Mouse (Mus musculus): Measurements from ENCODE around the gene Dpm1. TPM values are rescaled to one million over a fixed set of nuclear protein-coding genes. Genes with fewer than 3 reads are reported as not detected.

Dpm1 gene
- total RNA-seq, 1 experiment from 2014 or later = 116 TPM

- peak; percentile 78 for DNase-seq
Measured at GRCm38 (mm10) chr2:168229116-168230025, 1.0 kb downstream of the Dpm1 start.

GRCm38 (mm10) chr2:168223326-168223725, 7.1 kb downstream of the Dpm1 start:
- DNase-seq = no peak

GRCm38 (mm10) chr2:168213788-168214397, 16.5 kb downstream of the Dpm1 start:
- DNase-seq = no peak

- no peak for DNase-seq
Measured at GRCm38 (mm10) chr2:168207883-168208282, 22.5 kb downstream of the Dpm1 start.

GRCm38 (mm10) chr2:168206725-168207644, 23.4 kb downstream of the Dpm1 start, which contains the start of gene Adnp:
Gene Adnp (minus strand): TSS chr2:168207112.
- peak; percentile 99 for DNase-seq

- peak; percentile 56 for DNase-seq
Measured at GRCm38 (mm10) chr2:168205681-168206631, 24.4 kb downstream of the Dpm1 start.

GRCm38 (mm10) chr2:168205265-168205664, 25.1 kb downstream of the Dpm1 start:
- DNase-seq = peak; percentile 96

GRCm38 (mm10) chr2:168204476-168204999, 25.9 kb downstream of the Dpm1 start:
- DNase-seq = no peak

GRCm38 (mm10) chr2:168200014-168200691, 30.2 kb downstream of the Dpm1 start:
- no peak for DNase-seq

GRCm38 (mm10) chr2:168199476-168199875, 30.9 kb downstream of the Dpm1 start:
- DNase-seq = no peak

GRCm38 (mm10) chr2:168198421-168198820, 32.0 kb downstream of the Dpm1 start:
- no peak for DNase-seq

- no peak for DNase-seq
Measured at GRCm38 (mm10) chr2:168195721-168196120, 34.7 kb downstream of the Dpm1 start.

GRCm38 (mm10) chr2:168193685-168194084, 36.7 kb downstream of the Dpm1 start:
- no peak for DNase-seq

- no peak for DNase-seq
Measured at GRCm38 (mm10) chr2:168191856-168192255, 38.5 kb downstream of the Dpm1 start.

GRCm38 (mm10) chr2:168175946-168176345, 54.4 kb downstream of the Dpm1 start:
- DNase-seq = no peak

- peak; percentile 93 for DNase-seq
Measured at GRCm38 (mm10) chr2:168170167-168170685, 60.2 kb downstream of the Dpm1 start.

- DNase-seq = peak; percentile 31
Measured at GRCm38 (mm10) chr2:168169800-168170113, 60.6 kb downstream of the Dpm1 start.

GRCm38 (mm10) chr2:168168892-168169799, 61.2 kb downstream of the Dpm1 start:
- DNase-seq = no peak

- no peak for DNase-seq
Measured at GRCm38 (mm10) chr2:168167781-168168180, 62.6 kb downstream of the Dpm1 start.

Data from adrenal gland, postnatal 14 days (tissue).